Mouse (Mus musculus) forebrain, embryonic 15.5 days (tissue): Measurements from ENCODE around the gene Cdk16. TPM values are rescaled to one million over a fixed set of nuclear protein-coding genes. Genes with fewer than 3 reads are reported as not detected.

Experiments used
- polyA plus RNA-seq: library from polyadenylated mRNA; unstranded; fragments of >200 nt; fragmentation: Nextera tagmentation; extraction: Ambion mirVana; gene quantifications from 2 replicates; pipeline ENCODE4 v1.2.1, GENCODE M21; 2015

The Cdk16 gene
- polyA plus RNA-seq, 1 experiment from 2014 or later, result 133 TPM

Other genes with a start within 250 kb of the Cdk16 start
- 0.24 and 0.49 TPM in 2 replicates for gene Rgn, start 138.2 kb upstream of the Cdk16 start, polyA plus RNA-seq
- 66.9 and 70.1 TPM in 2 replicates for gene Rbm10, start 70.5 kb upstream of the Cdk16 start, polyA plus RNA-seq
- 192 and 199 TPM in 2 replicates for gene Ndufb11, start 70.3 kb upstream of the Cdk16 start, polyA plus RNA-seq
- 407 and 417 TPM in 2 replicates for gene Uba1, start 29.6 kb upstream of the Cdk16 start, polyA plus RNA-seq
- 85.3 and 86.6 TPM in 2 replicates for gene Usp11, start 16.0 kb downstream of the Cdk16 start, polyA plus RNA-seq
- 224 and 234 TPM in 2 replicates for gene Araf, start 109.9 kb downstream of the Cdk16 start, polyA plus RNA-seq
- gene Timp1, start 182.2 kb downstream of the Cdk16 start, polyA plus RNA-seq, result 2.4 and 2.9 TPM in 2 replicates
- 31.9 and 35.8 TPM in 2 replicates for gene Syn1, start 233.1 kb downstream of the Cdk16 start, polyA plus RNA-seq
- gene Cfp, start 243.6 kb downstream of the Cdk16 start, polyA plus RNA-seq, result 5.9 and 6.3 TPM in 2 replicates